Mouse (Mus musculus): Measurements from ENCODE around the gene Supt20.

- TF ChIP-seq USF1 (IDR thresholded peaks at IDR 0.05; ENCODE audit: low read depth, low read length) (no peak), CTCF (IDR thresholded peaks at IDR 0.05 in 2 of 3, conservative IDR thresholded peaks at IDR 0.05 in 1 of 3; ENCODE audit: control insufficient read depth in 1 of 3, insufficient read depth in 1 of 3, low read depth in 2 of 3, low read length in 3 of 3, poor library complexity in 1 of 3, severe bottlenecking in 1 of 3) (no peak), EP300 (IDR thresholded peaks at IDR 0.05; ENCODE audit: low read depth in 1 of 2, low read length in 2 of 2) (no peak), MAFK (IDR thresholded peaks at IDR 0.05; ENCODE audit: borderline replicate concordance, low read depth, low read length) (no peak), POLR2A (IDR thresholded peaks at IDR 0.05; ENCODE audit: control insufficient read depth in 1 of 2, insufficient read depth in 1 of 2, low read depth in 1 of 2, low read length in 2 of 2, poor library complexity in 1 of 2) (no peak), CHD1 (IDR thresholded peaks at IDR 0.05; ENCODE audit: low read depth, low read length) (no peak), UBTF (IDR thresholded peaks at IDR 0.05; ENCODE audit: borderline replicate concordance, insufficient read depth, low read depth, low read length) (no peak), USF2 (IDR thresholded peaks at IDR 0.05; ENCODE audit: borderline replicate concordance in 1 of 2, insufficient read depth in 1 of 2, low read depth in 1 of 2, low read length in 2 of 2) (no peak), POLR2AphosphoS5 (IDR thresholded peaks at IDR 0.05; ENCODE audit: borderline replicate concordance, low read depth, low read length) (no peak), MAX (IDR thresholded peaks at IDR 0.05; ENCODE audit: low read length) (no peak), ZKSCAN1 (IDR thresholded peaks at IDR 0.05; ENCODE audit: low read depth, low read length) (no peak), ZC3H11A (IDR thresholded peaks at IDR 0.05; ENCODE audit: low read depth, low read length) (no peak), CHD2 (IDR thresholded peaks at IDR 0.05; ENCODE audit: low read length) (no peak), NELFE (IDR thresholded peaks at IDR 0.05; ENCODE audit: low read depth, low read length) (no peak)
Observed at GRCm38 (mm10) chr3:54727588-54727987, 35.0 kb downstream of the Supt20 start.
